Mouse (Mus musculus) thymus, adult 2 months (tissue): ENCODE data around the gene Stam. TPM values are rescaled to one million over a fixed set of nuclear protein-coding genes. Genes with fewer than 3 reads are reported as not detected.

Experiments
- DNase-seq: peaks from one replicate; pipeline ENCODE4 v3.0.0; 2021
- H3K27ac ChIP-seq: fragments of 200-500 bp; 2 replicates; pipeline ENCODE4 v1.5.1; 2012; ENCODE audit warnings: low read length, control low read depth; ENCODE audit not compliant: control insufficient read depth, insufficient read depth
- H3K27me3 ChIP-seq: fragments of 200-500 bp; 2 replicates; pipeline ENCODE4 v1.6.1; 2012; ENCODE audit warnings: mild to moderate bottlenecking, low read length, moderate library complexity, mixed read lengths; ENCODE audit not compliant: control insufficient read depth, insufficient read depth
- H3K36me3 ChIP-seq: fragments of 200-500 bp; 2 replicates; pipeline ENCODE4 v1.6.1; 2012; ENCODE audit warnings: mild to moderate bottlenecking, low read length, moderate library complexity; ENCODE audit not compliant: control insufficient read depth, insufficient read depth
- H3K4me1 ChIP-seq: fragments of 200-500 bp; replicated peaks from 2 replicates; pipeline ENCODE4 v1.6.1; 2012; ENCODE audit warnings: low read length; ENCODE audit not compliant: control insufficient read depth, insufficient read depth
- H3K4me3 ChIP-seq: fragments of 200-500 bp; 2 replicates; pipeline ENCODE4 v1.5.1; 2012; ENCODE audit warnings: mild to moderate bottlenecking, low read length, control low read depth, moderate library complexity; ENCODE audit not compliant: control insufficient read depth, insufficient read depth
- CTCF ChIP-seq: fragments of 200-500 bp; IDR thresholded peaks from 2 replicates; pipeline ENCODE4 v1.5.1; 2012; ENCODE audit warnings: mild to moderate bottlenecking, control low read depth, low read length, moderate library complexity, borderline replicate concordance; ENCODE audit not compliant: control insufficient read depth, poor library complexity, insufficient read depth; ENCODE audit errors: extremely low read depth
- POLR2A ChIP-seq: fragments of 200-500 bp; IDR thresholded peaks from 2 replicates; pipeline ENCODE4 v1.6.1; 2012; ENCODE audit warnings: mild to moderate bottlenecking, low read length, control low read depth, moderate library complexity; ENCODE audit not compliant: control insufficient read depth, poor library complexity, insufficient read depth; ENCODE audit errors: extremely low read depth
- WGBS: fragments of 180-500 bp; shearing (Covaris S2); methylation state at CpG from one replicate; pipeline ENCODE4 v1.1.7; 2018; 5-methylcytosine and 5-hydroxymethylcytosine counted together
- polyA plus RNA-seq: library from polyadenylated mRNA; depleted of rRNA; stranded (reverse); fragments of >200 nt; gene quantifications from 2 replicates; pipeline ENCODE4 v1.2.3, GENCODE M21; 2012

The Stam gene
- polyA plus RNA-seq, 1 experiment: 21.1 TPM

GRCm38 (mm10) chr2:14103924-14104323, 30.0 kb downstream of the Stam start:
- Histone ChIP-seq H3K4me1 (no peaks in the 10 kb centered on the region), H3K27me3 (no peaks in the 10 kb centered on the region), H3K36me3 (peaks cover 6% of the 10 kb centered on the region), H3K27ac (no peak overlapping the region), H3K4me3 (no peak overlapping the region)
- no peak for DNase-seq
- TF ChIP-seq CTCF (no peak), POLR2A (no peak)
- 100% methylated on average over 1 of the region's 1 CpGs for WGBS

- 95% methylated on average over 3 of the region's 3 CpGs for WGBS
- H3K4me1 ChIP-seq: no peaks in the 10 kb centered on the region
- H3K27me3 ChIP-seq: no peaks in the 10 kb centered on the region
- peaks cover 6% of the 10 kb centered on the region for H3K36me3 ChIP-seq
- H3K4me3 ChIP-seq: no peak overlapping the region
- no peak overlapping the region for H3K27ac ChIP-seq
- DNase-seq: no peak
- TF ChIP-seq POLR2A: no peak
- TF ChIP-seq CTCF: no peak
Observed at GRCm38 (mm10) chr2:14107673-14108072, 33.8 kb downstream of the Stam start.

GRCm38 (mm10) chr2:14126387-14126786, 52.5 kb downstream of the Stam start:
- no peak for TF ChIP-seq CTCF
- TF ChIP-seq POLR2A: no peak
- no peaks in the 10 kb centered on the region for H3K27me3 ChIP-seq
- peaks cover 3% of the 10 kb centered on the region for H3K4me1 ChIP-seq
- WGBS: 95% methylated on average over 6 of the region's 6 CpGs
- H3K27ac ChIP-seq: no peak overlapping the region
- no peak for DNase-seq
- peaks cover 3% of the 10 kb centered on the region; the same call in 1 of the 2 replicates for H3K36me3 ChIP-seq
- H3K4me3 ChIP-seq: no peak overlapping the region

- Histone ChIP-seq H3K36me3 (peaks cover 3% of the 10 kb centered on the region; the same call in 1 of the 2 replicates), H3K4me1 (peaks cover 3% of the 10 kb centered on the region), H3K27ac (no peak overlapping the region), H3K27me3 (no peaks in the 10 kb centered on the region), H3K4me3 (no peak overlapping the region)
- TF ChIP-seq CTCF: no peak
- TF ChIP-seq POLR2A: no peak
- DNase-seq: no peak
- WGBS: 95% methylated on average over 3 of the region's 3 CpGs
Observed at GRCm38 (mm10) chr2:14127629-14128028, 53.7 kb downstream of the Stam start.

- Histone ChIP-seq H3K27me3 (no peaks in the 10 kb centered on the region), H3K36me3 (peaks cover 3% of the 10 kb centered on the region), H3K4me1 (peaks cover 3% of the 10 kb centered on the region), H3K27ac (peak overlapping the region; percentile 67), H3K4me3 (peak overlapping the region; percentile 7; the same call in 1 of the 2 replicates)
- DNase-seq: peak; percentile 48
- 10% methylated on average over 12 of the region's 12 CpGs for WGBS
- peak; percentile 40; the same call in 1 of the 2 replicates for TF ChIP-seq POLR2A
- no peak for TF ChIP-seq CTCF
Observed at GRCm38 (mm10) chr2:14130641-14131339, 56.9 kb downstream of the Stam start.

- peaks cover 3% of the 10 kb centered on the region for H3K4me1 ChIP-seq
- 88% methylated on average over 4 of the region's 4 CpGs for WGBS
- H3K27ac ChIP-seq: no peak overlapping the region
- H3K27me3 ChIP-seq: no peaks in the 10 kb centered on the region
- H3K4me3 ChIP-seq: no peak overlapping the region
- DNase-seq: no peak
- peaks cover 6% of the 10 kb centered on the region for H3K36me3 ChIP-seq
- TF ChIP-seq POLR2A: no peak
- no peak for TF ChIP-seq CTCF
Observed at GRCm38 (mm10) chr2:14132468-14133326, 58.8 kb downstream of the Stam start.
